Mouse (Mus musculus) embryonic stem cell, embryonic (primary cell): ENCODE measurements around the gene Numa1.

Experiments
- CTCF ChIA-PET, 4 experiments: fragments of 300-600 bp in 2 of 4; fragments of 350-600 bp in 2 of 4; sonication (Branson Sonifier 250); formaldehyde crosslinking; loops; one replicate each; lab custom pipeline; 2022; ENCODE audit warnings: inconsistent platforms in 2 of 4; lab: Charles Lee
- POLR2A ChIA-PET, 4 experiments: fragments of 300-600 bp in 2 of 4; fragments of 350-600 bp in 2 of 4; sonication (Branson Sonifier 250); formaldehyde crosslinking; loops; one replicate each; lab custom pipeline; 2022; ENCODE audit warnings: antibody characterized with exemption in 4 of 4, inconsistent platforms in 1 of 4; lab: Charles Lee

Numa1 gene

DNA sequence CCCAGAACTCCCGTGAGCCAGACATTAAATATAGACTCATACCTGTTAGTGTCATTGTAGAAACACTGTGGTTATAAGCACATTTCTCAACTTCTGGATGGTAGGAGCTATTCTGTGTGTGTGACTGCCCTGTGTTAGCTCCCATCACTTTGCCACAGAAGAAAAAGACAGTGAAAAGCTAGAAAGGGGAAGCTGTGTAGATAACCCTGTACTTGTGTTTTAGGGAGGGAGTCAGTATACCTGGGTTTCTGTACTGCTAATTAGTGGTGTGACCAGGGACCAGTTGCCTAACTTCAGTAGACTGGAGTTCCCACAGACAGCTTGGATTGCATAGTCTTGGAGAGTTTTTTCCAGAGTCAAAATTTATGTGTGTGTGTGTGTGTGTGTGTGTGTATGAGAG, 22.6 kb downstream of the Numa1 start:
- CTCF ChIA-PET, result interaction anchor here in 3 of 4 experiments (0.6 to 1.1 kb wide), 4 partner anchors 12 to 159 kb away, joined by 3 to 5 read pairs (median 4); no protein-coding TSS in a partner anchor
- POLR2A ChIA-PET, result interaction anchor here in 1 of 4 experiments (0.5 to 2.5 kb wide), 3 partner anchors 13 to 51 kb away, joined by 3 to 9 read pairs (median 4); no protein-coding TSS in a partner anchor

DNA sequence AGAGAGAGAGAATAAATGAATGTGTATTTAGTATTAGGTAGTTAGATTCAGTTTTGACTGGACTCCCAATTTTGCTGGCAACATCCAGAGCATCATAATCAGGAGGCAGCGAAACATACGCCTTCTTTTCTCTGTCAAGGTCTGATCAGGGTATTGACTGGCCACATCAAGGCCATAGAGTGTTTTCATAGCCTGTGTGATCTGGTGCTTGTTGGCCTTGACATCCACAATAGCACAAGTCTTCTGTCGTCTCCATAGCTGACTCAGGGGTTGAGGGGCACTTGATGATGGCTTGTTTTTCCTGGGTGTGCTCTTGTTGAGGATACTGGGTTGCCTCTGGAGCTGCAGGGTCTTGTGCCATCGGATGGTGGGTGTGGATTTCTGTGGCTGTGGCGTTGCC, 23.0 kb downstream of the Numa1 start:
- ChIA-PET CTCF (interaction anchor here in 3 of 4 experiments (0.6 to 1.1 kb wide), 5 partner anchors 11 to 385 kb away, joined by 3 to 5 read pairs (median 4); no protein-coding TSS in a partner anchor), POLR2A (interaction anchor here in 1 of 4 experiments (0.5 to 2.5 kb wide), 2 partner anchors 13 to 51 kb away, joined by 4 to 9 read pairs; no protein-coding TSS in a partner anchor)

DNA sequence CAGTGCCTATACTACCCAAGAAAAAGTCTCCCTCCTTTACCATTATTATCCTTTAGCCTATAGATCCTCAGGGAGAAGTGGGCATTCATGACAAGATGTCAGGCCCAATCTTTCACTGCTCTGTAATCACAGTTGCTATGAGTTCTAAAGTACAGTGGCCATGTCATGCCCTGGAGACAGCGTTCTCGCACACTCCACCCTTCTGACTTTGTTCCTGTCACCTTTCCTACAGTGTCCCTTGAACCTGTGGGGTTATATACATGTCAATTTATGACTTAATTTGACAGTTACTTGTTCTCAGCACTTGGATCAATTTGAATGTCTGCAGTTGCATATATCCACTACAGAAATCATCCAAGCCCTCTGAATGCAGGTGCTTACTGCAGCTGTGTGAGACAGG, 28.9 kb downstream of the Numa1 start:
- CTCF ChIA-PET, result interaction anchor here in 1 of 4 experiments (0.6 kb wide), 1 partner anchor 9 kb away, joined by 7 read pairs; no protein-coding TSS in a partner anchor
- POLR2A ChIA-PET, result interaction anchor here in 1 of 4 experiments (1.2 kb wide), 1 partner anchor 36 kb away, joined by 4 read pairs; no protein-coding TSS in a partner anchor

DNA sequence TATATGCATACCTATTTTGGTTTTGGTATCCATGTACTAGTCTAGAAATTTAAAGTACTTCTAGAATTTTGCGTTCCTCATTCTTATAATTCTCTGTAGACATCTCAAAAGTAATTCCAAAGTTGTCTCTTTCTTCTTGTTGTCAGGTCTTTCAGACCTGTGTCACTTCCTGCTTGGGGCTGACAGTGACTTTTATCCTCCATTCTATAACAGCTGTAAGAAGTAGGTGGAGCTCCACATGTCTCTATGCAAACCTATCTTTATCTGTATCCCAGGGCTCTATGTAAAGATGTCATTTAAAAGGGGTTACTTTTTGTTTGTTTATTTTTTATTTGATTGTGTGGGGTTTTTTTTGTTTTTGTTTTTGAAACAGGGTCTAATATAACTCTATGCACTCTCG, 29.7 kb downstream of the Numa1 start:
- CTCF ChIA-PET, result no interaction called here

DNA sequence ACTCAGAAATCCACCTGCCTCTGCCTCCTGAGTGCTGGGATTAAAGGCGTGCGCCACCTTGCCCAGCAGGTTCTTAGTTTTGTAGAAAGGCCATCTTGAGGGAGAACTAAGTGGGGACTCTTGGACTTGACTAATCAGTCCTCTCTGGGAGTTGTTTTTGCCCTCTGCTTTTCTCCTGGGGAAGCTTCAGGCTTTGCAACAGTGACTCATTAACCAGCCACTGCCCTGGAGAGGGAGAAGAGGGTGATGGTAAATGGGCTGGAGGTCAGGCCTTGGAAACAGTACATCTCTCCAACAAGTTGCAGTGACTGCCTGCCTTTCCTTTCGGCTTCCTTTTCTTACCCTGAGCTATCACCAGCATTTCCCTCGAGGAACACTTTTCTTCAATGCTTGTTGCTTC, 30.6 kb downstream of the Numa1 start:
- CTCF ChIA-PET, result no interaction called here
- POLR2A ChIA-PET, result interaction anchor here in 1 of 4 experiments (0.7 to 1.2 kb wide), 3 partner anchors 9 to 100 kb away, joined by 3 to 7 read pairs (median 4); partner anchors contain the start of genes Rnf121, Xndc1 and Xntrpc

More for the DNA sequence above, 29.7 kb downstream of the Numa1 start:
- POLR2A ChIA-PET, result no interaction called here

DNA sequence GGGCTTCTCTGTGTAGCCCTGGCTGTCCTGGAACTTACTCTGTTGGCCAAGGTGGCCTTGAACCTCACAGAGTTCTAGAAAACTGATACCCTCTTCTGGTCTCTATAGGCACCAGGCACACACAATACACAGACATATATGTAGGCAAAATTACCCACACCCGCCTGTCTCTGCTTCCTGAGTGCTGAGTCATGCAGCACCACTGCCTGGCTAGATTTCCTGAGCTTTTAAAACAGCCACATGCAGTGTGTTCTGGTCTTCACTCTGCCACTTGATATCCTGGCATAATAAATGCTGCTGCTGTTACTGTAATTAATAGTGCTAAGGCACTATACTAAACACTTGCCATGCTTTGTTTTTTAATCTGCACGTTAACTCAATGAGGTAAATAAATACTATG, 31.7 kb downstream of the Numa1 start:
- POLR2A ChIA-PET, result interaction anchor here (0.6 to 1.3 kb wide), 12 partner anchors 8 to 602 kb away, joined by 3 to 9 read pairs (median 4); partner anchors contain the start of genes Rnf121 (in 1 of the 4), Xndc1 (in 1 of the 4) and Xntrpc (in 1 of the 4)

DNA sequence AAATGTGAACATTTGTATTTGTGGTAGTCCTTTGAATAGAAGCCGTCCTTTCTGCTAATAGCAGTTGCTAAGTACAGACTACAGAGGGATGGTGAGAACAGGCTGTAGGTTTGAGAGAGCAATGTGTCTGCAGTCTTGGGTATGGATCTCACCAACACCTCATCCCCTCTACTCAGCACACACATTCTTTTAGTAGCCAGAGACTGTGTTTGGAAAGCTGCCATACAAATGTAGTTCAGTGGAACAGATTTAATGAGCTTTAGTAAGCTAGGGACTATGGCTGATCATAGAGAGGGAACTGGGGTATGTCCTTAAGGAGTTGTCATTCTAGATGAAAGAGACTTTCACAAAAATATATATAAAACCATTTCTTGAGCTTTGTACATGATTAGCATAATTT, 33.3 kb downstream of the Numa1 start:
- POLR2A ChIA-PET, result interaction anchor here in 1 of 4 experiments (2.2 kb wide), 1 partner anchor 41 kb away, joined by 4 read pairs; no protein-coding TSS in a partner anchor
- CTCF ChIA-PET, result no interaction called here

More for the DNA sequence above, 31.7 kb downstream of the Numa1 start:
- CTCF ChIA-PET, result interaction anchor here in 1 of 4 experiments (0.6 to 0.7 kb wide), 2 partner anchors 11 to 15 kb away, joined by 3 to 4 read pairs; no protein-coding TSS in a partner anchor

DNA sequence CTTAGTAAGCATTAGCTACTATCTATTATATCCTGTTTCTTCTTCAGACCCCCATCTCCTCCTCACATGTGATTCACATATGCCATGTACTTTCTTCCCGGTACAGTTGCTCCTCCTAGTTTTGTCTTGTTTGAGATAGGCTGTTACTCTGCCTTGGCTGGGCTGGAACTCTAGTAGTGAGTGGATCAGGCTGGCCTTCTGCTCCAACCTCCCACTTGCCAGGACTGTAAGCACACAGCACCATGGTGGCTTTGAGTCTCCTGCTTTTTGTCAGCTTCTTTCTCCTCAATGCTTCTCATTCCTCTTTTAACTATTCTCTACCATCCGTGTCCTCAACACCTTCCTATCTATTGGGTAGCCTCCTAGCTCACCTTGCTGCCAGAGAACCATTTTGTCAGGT, 34.8 kb downstream of the Numa1 start:
- ChIA-PET CTCF (interaction anchor here in 1 of 4 experiments (0.9 to 1.5 kb wide), 3 partner anchors 30 to 151 kb away, joined by 3 to 6 read pairs (median 3); partner anchors contain the start of gene Phox2a), POLR2A (interaction anchor here in 3 of 4 experiments (0.6 to 2.8 kb wide), 14 partner anchors 8 to 139 kb away, joined by 3 to 9 read pairs (median 4); no protein-coding TSS in a partner anchor)

DNA sequence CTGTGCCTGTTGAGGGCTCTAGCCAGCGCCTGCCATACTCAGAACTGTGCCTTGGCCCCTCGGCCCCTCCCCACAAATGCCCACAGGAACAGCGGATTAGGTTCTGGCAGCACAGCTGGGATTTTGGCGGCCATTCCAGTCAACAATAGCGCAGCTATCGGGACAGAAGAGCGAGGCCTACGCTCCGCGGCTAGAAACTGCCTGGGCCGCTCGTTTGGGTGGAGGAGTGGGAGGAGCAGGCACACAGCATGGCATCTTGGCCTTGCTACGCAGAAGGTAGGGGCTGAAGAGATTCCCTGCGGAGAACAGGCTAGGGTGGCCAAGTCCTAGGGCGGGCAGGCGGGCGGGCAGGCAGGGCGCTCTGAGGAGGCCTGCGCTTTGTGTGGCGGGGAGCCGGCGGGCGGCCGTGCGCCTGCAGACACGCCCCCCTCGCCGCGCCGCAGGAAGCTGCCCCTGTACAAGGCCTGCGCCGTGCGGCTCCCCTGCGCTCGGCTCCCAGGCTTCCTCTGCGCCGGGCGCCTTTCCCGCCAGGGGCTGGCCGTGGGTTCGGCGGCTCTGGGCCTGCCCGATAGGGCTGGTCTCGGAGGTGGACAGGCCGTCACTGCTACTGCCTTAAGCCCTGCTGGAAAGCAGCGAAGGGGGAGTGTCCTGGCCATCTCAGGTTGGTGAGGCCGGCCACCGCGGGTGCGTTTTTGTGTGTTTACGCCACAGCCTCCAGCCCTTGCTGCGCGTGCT, 36.0 kb downstream of the Numa1 start:
- ChIA-PET CTCF (interaction anchor here in 3 of 4 experiments (0.6 to 1.5 kb wide), 6 partner anchors 29 to 303 kb away, joined by 3 to 5 read pairs (median 4); no protein-coding TSS in a partner anchor), POLR2A (interaction anchor here in 3 of 4 experiments (0.5 to 2.8 kb wide), 26 partner anchors 9 to 966 kb away, joined by 3 to 9 read pairs (median 4); partner anchors contain the start of genes Clpb (in 1 of the 3), Rnf121 (in 1 of the 3), Xndc1 (in 1 of the 3) and Xntrpc (in 1 of the 3))

DNA sequence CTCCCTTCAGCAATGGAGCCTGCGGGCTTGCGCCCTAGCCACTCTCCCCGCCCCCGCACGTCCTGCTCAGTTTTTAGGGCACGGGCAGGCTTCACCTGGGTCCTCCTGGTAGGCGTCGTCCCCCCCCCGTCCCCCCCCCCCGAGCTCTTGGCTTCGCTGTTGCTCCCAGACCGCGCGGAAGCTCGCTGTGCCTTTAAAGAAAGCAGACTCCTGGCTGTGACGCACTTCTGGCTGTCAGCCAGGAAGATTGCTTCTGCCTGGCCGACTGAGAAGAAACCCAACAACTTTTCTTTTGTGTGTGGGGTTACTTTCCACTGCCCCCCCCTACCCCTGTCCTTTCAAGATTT, 36.5 kb downstream of the Numa1 start:
- CTCF ChIA-PET, result interaction anchor here in 3 of 4 experiments (0.6 to 1.5 kb wide), 6 partner anchors 28 to 304 kb away, joined by 3 to 5 read pairs (median 4); no protein-coding TSS in a partner anchor

DNA sequence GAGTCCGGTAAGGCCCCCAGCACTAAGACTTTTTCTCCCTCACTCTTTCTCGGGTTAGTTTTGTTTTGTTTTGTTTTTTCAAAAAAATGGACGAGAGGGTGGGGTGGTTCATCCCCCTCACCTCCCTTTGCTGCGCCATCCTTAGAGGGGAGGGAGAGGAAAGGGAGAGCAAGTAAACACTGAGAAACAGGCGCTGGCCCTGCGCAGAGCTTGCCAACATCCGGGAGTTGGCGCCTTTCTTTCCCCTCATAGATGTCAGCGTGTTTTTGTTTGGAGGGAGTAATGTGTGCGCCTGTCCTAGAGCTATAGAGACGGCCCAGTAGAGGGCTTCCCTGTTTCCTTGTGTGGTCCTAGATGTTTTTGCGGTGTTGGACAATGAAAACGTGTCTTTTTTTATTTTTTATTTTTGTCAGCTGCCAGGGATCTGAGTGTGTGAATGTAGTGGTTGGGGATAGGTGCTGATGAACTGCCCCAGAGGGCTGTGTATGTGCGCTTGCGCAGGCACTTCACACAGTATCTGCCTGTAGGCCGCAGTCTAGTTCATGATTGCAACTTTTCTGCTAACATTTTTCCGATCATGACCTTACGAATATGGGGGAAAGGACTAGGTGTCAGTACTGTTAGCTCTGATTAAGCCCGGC, 37.0 kb downstream of the Numa1 start:
- POLR2A ChIA-PET, result interaction anchor here in 3 of 4 experiments (0.6 to 2.8 kb wide), 18 partner anchors 10 to 967 kb away, joined by 3 to 9 read pairs (median 3); partner anchors contain the start of genes Clpb (in 1 of the 3), Phox2a (in 1 of the 3), Rnf121 (in 1 of the 3) and Xndc1 (in 1 of the 3)
- CTCF ChIA-PET, result interaction anchor here in 3 of 4 experiments (0.6 to 1.5 kb wide), 3 partner anchors 28 to 119 kb away, joined by 3 to 5 read pairs (median 4); no protein-coding TSS in a partner anchor

More for the DNA sequence above, 36.5 kb downstream of the Numa1 start:
- POLR2A ChIA-PET, result interaction anchor here in 3 of 4 experiments (0.6 to 2.8 kb wide), 27 partner anchors 9 to 967 kb away, joined by 3 to 9 read pairs (median 3); partner anchors contain the start of genes Clpb (in 1 of the 3), Phox2a (in 1 of the 3), Rnf121 (in 1 of the 3) and Xndc1 (in 1 of the 3)

DNA sequence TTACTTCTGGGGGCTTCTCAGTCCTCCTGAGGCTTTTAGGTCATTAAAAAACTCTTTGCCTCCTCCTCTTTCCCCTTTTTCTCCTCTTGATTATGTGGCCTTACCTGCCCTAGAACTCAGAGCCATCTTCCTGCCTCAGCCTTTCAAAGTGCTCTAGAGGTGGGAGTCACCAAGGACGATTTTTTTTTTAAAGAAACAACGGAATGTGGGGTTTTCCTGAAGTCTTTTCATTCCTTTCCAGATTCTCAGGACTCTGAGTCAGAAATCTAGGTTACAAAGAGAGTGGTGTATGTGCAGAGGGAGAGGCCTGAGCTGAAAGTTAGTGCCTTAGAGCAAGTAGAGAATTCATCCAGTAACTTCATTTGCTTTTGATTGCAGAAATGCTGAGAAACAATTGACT, 37.8 kb downstream of the Numa1 start:
- CTCF ChIA-PET, result interaction anchor here in 1 of 4 experiments (0.7 kb wide), 1 partner anchor 468 kb away, joined by 3 read pairs; no protein-coding TSS in a partner anchor
- POLR2A ChIA-PET, result interaction anchor here in 2 of 4 experiments (0.6 to 1.3 kb wide), 4 partner anchors 12 to 473 kb away, joined by 3 read pairs; partner anchors contain the start of gene Phox2a (in 1 of the 2)

DNA sequence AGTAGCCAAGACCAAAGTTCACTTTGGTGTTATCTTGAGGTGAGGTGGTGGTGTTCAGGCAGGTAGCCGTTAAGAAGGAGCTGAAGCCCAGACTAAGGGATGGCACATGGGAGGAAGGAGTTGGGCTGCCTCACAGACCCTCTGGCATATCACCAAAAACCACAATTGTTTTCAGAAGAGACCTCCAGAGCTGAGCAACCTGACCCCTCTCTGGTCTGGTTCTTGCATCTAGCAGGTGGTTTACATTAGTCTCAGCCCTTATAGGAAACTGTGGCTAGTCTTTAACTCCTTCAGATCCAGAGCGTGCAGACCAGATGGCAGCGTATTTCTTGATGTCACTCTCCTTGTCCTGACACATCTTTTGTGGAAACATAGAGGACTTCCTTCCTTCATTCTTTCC, 39.8 kb downstream of the Numa1 start:
- ChIA-PET CTCF (interaction anchor here in 1 of 4 experiments (1.6 kb wide), 1 partner anchor 25 kb away, joined by 4 read pairs; no protein-coding TSS in a partner anchor), POLR2A (interaction anchor here in 2 of 4 experiments (0.6 to 1.1 kb wide), 5 partner anchors 9 to 73 kb away, joined by 3 to 5 read pairs (median 4); no protein-coding TSS in a partner anchor)

DNA sequence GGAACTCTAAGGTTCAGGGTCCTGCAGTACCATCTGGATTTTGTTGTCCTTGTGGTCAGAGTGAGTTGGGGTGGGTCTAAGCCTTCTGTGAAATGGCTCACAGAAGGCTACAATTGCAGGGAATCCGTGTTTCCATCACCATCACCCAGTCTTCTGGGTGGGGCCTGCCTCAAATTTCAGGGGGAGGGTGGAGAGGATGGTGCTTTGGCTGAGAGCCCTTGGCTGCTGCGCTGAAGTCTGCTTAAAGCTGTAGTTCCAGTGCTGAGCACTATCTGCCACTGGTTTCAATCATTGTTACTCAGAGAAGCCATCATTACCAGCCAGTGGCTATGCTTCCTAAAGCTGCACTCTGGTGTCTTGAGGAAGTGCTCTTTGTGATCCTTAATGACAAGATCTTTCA, 40.6 kb downstream of the Numa1 start:
- ChIA-PET CTCF (interaction anchor here in 1 of 4 experiments (1.6 kb wide), 1 partner anchor 24 kb away, joined by 4 read pairs; no protein-coding TSS in a partner anchor), POLR2A (interaction anchor here in 2 of 4 experiments (0.8 to 1.7 kb wide), 4 partner anchors 9 to 22 kb away, joined by 3 to 4 read pairs (median 4); no protein-coding TSS in a partner anchor)

DNA sequence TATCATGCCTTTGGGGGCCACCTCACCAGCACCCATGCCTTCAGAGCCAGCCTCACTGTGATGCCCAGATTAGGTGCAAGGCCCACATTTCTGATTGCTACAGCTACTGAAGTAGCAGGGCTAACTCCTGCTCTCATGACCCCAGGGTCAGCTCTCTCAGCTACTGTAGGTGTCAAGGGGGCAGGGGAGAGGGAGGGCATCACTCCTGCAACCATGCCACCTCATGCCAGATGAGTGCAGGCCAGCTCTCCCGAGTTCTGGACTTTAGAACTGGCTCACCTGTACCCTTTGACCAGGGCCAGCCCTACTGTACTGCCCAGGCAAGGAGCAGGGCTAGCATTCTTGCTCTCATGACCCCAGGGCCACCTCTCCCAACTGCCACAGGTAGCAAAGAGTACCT, 48.8 kb downstream of the Numa1 start:
- ChIA-PET POLR2A (interaction anchor here in 2 of 4 experiments (0.9 to 1.2 kb wide), 5 partner anchors 12 to 98 kb away, joined by 3 read pairs; no protein-coding TSS in a partner anchor), CTCF (interaction anchor here in 2 of 4 experiments (0.6 to 4.8 kb wide), 4 partner anchors 16 to 65 kb away, joined by 3 to 28 read pairs (median 6); no protein-coding TSS in a partner anchor)

DNA sequence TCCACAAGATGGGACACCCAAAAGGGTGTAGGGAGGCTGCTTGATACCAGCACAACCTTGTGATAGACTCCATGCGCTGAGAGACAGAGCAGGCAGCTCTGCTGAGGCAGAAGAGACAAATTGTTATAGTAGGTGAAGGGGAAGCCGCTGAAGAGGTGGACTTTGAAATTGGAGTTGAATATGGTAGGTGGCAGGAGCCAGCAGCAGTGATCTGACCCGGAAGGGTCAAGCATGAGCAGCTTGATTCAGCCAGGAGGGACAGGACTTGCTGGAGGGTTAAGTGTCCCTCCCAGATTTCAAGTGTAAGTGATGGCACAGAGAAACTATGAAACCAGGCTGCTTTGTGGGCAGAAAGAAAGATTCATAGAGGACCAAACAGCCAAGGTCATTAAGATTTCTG, 51.2 kb downstream of the Numa1 start:
- CTCF ChIA-PET, result interaction anchor here in 3 of 4 experiments (1.3 to 4.8 kb wide), 3 partner anchors 13 to 14 kb away, joined by 4 to 28 read pairs (median 10); no protein-coding TSS in a partner anchor
- POLR2A ChIA-PET, result interaction anchor here in 2 of 4 experiments (0.9 to 3.2 kb wide), 14 partner anchors 9 to 116 kb away, joined by 3 to 23 read pairs (median 4); partner anchors contain the start of genes Rnf121 (in 1 of the 2), Xndc1 (in 1 of the 2) and Xntrpc (in 1 of the 2)

DNA sequence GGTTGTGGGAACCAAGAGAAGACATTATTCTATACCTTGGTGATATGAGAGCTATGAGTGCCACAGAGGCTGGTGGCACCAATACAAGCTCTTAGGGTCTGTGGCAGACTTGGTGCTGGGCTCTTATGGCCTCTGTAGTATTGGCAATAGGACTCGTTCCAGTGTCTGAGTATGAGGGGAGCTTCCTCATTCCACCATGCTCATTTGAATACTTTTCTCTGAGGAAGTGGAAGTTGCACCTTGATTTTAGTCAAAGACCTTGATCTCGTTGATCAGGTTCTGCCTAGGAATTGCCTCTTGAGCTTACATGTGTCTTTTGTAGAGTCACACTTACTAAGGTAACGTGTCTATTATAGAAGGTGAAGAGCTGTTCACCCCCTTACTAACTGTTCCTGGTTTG, 60.3 kb downstream of the Numa1 start:
- ChIA-PET CTCF (no interaction called here), POLR2A (interaction anchor here in 1 of 4 experiments (1.4 to 3.0 kb wide), 3 partner anchors 9 to 20 kb away, joined by 4 to 12 read pairs (median 10); no protein-coding TSS in a partner anchor)
